Mouse (Mus musculus): ENCODE measurements around the gene Pitpnm2.
A peak's percentile ranks its signal among the peaks of the same experiment; 100 is the strongest.

The Pitpnm2 gene

DNA sequence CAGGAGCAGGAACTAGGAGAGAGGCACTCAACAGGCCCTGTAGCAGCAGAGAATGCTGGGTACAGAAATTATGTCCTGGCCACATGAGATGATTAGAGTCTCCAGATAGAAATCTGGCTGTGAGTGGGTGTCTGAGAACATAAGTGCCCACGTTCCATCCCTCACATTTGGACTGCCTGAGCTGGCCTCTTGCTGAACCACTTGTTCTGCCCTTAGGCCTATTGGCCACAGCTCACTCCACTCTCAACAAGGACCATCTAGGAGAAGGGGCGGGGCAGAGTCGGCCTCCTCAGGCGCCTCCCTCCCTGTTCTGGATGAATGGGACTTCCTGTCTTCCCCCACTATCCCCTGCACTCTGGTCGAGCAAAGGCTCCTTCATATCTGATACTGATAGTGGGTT lies 100.5 kb downstream of the Pitpnm2 start:
- no peak for DNase-seq (ENCODE audit: low read depth, low spot score)

DNA sequence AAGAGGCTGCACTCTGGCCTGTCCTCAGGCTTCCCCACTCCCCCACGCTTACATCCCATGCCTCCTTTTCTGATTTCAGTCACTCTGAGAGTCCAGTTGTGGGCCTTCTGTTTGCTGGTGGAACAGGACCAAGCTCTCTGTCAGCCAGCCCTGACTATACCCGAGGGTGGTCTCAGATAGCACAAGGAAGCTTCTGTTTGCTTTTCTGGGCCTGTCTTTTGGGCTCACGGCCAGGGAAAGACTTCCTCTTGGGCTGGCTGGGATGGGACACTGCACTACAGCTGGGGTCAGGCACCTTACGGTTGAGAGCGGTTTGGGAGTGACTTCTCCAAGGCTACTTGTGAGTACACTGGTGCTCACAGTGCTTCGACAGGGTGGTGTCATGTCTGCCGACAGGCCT lies 111.5 kb downstream of the Pitpnm2 start:
- no peak for DNase-seq (ENCODE audit: low read depth, low spot score)

DNA sequence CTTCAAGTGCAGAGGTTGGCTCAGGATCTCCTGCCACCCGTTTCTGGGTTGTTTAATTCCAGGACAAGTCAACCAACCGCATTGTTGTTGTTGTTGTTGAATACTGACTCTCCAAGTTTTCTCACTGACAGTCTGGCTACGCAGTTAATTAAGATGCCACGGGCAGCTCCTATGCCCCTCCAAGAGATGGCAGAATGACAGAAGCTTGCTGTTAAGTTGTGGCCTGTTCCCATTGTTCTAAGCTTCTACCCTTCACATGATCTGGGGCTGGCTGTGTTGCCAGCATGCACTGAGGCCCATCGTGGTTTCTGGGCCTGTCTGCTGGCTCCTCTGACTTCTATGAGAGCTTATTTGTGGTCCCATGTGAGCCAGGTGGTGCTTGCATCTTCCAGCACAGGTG lies 115.3 kb downstream of the Pitpnm2 start:
- DNase-seq (ENCODE audit: low read depth, low spot score), result no peak

DNA sequence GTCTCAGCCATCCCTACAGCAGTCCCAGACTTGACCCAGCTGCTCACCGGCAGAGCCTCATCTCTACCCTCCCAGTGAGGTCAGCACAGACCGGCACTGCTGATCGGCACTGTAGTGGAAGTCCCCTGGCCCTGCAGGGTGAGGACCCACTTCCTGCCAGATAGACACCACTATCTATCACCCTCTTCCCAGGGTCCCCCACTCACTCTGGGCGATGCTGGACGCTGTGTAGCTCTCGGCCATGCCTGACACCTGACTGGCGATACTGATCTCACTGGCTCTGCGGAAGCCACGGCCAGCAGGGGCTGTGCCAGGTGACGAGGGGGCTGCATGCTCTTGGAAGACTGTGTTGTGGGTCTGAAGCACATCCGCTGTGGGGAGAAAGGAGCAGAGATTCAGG lies 124.5 kb downstream of the Pitpnm2 start:
- no peak for DNase-seq (ENCODE audit: low read depth, low spot score)

DNA sequence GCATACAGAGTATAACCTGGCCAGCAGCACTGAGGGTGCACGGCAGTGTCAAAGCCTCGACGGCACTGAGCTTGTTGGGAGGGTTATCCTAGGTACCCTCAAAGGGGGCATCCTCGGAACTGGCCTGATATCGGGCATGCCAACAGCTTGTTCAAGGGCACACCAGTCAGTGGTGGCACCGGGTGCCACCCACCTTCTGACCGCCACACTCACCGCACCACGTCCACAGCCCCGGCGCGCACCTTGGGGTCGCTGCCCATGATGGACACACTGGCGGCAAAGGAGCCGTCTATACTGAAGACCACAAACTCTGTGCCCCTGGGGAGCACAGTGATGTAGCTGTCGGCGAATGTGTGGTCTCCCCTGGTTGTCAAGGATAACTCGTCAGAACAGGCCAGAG lies 127.2 kb downstream of the Pitpnm2 start:
- DNase-seq (ENCODE audit: low read depth, low spot score), result no peak

DNA sequence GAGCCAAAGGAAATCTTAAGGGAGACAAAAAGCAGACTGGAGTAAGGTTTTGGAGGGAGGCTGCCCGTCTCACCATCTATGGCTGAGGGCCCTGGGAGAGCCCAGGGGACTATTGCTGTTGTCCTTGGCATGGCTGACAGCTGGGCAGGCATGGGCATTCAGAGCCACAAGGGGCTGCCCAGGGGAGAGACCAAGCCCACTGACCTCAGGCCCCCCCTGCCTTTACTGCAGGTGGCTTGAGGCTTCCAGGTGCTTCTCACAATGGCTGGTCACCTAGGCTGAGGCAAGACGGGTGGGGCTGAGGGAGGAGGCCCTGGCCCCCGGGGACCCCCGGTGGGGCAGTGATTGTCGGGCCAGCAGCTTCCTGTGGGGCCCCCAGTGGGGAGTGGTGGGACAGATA lies 130.4 kb downstream of the Pitpnm2 start:
- no peak for DNase-seq (ENCODE audit: low read depth, low spot score)

DNA sequence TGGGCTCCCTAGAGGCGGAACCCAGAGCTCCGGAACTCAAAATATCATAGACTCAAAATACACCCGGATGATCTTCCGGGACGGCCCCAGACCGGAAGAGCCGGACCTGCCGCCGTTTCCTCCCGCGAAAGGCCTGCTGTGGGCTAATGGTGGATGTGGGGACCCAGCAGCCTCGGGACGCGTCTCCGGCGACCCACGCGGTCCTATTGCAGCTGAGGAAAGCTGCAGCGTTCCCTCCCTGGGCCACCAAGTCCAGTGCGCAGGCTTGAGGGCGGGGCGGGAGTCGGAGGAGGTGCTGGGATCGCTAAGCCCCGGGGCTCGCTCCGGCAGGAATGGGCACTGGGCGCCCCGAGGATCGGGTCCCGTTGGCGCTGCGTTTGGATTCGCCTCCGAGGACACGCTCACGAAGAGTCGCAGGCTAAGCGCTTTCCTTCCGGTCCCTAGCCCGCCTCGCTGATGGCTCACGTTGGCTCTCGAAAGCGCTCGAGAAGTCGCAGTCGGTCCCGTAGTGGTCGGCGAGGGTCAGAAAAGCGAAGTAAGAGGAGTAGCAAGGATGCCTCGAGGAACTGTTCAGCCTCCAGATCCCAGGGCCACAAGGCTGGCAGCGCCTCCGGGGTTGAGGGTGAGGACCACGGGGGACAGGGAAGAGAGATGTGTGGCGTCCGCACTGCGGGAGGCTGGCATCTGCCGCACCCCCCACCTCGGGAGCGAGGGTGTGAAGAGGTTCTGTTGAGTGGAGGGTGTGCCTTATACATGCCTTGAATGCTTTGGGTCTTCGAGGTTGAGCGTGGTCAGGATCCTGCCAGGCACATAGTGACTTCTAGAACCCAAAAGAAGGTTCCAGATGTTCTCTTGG lies 133.3 kb downstream of the Pitpnm2 start, which contains the start of gene Arl6ip4:
TSS of gene Arl6ip4 (plus strand) at position 100 of the 856 bp plus-strand sequence.
- peak; percentile 84 for DNase-seq (ENCODE audit: low read depth, low spot score)

DNA sequence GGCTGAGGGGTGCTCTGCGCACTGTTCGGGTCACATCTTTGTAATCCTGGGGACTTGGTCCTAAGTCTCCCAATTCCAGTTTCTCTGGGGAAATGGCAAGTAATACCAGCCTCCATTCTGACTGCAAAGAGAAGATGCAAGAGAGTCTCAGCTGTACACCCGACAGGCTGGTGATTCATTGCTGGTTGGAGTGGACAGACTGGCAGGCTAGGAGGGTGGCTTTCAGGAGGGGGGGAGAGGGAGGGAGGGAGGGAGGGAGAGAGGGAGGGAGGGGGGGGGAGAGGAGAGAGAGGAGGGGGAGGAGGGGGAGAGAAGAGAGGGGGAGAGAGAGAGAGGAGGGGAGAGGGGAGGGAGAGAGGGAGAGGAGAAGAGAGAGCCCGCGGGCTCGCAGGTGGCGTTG lies 134.0 kb downstream of the Pitpnm2 start:
- DNase-seq (ENCODE audit: low read depth, low spot score), result no peak

DNA sequence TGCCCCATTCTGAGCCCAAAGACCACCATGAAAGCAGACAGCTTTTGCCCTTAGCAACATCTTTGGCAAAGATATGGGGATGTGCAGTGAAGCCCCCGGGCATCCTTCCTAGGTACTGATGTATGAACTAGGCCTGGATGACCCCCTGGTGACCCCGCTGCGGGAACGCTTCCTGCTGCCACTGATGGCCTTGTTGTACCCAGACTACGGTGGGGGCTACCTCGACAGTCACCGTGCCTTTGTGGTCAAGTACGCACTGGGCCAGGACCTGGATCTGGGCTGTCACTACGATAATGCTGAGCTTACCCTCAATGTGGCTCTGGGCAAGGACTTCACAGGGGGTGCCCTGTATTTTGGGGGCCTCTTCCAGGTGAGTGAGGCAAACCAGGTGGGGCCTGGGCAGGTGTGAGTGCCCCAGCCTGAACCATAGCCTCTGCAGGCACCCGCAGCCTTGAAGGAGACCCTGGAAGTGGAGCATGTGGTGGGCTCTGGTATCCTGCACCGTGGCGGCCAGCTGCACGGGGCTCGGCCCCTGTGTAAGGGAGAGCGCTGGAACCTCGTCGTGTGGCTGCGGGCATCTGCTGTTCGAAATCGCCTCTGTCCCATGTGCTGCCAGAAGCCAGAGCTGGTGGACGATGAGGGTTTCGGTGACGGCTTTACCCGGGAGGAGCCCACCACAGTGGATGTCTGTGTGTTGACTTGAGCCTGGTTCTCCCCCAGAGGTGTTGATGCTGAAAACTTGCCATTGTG lies 135.1 kb downstream of the Pitpnm2 start:
- DNase-seq (ENCODE audit: low read depth, low spot score), result no peak

DNA sequence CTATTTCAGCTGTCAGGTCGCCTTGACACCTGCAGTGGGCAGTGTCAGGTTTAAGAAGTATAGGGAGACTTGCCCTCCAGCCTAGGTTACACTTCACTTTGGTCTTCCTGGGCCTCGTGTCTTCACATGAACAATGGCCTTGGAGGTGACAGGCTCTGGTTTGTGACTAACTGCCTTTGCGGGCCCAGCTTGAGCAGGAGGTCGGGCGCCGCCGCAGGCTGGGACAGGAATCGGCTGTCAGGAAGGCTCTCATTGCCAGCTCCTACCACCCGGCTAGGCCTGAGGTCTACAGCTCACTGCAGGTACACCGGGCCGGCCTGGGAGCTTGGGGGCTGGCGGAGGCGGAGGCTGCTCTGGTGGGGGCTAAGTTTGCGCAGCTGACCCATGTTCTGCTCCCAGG lies 136.5 kb downstream of the Pitpnm2 start:
- peak; percentile 52 for DNase-seq (ENCODE audit: low read depth, low spot score)

DNA sequence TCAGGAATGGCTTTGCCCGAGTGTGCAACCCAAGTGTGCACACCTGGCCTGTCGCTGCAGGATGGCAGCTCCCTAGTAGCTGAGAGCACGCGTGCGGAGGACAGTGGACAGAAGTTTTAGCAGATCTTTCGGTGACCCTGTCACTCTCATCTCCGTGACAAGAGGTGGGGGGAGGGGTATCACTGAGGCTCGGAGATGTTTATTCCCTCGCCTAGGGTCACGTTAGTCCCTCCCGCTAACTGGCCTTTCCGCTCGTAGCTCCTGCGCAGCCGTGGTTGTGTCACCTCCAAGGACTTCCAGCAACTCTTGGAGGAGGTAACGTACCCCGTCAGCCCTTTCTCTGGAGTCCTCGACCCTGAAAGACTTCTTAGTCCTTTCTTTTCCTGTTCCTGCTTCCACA lies 137.0 kb downstream of the Pitpnm2 start:
- no peak for DNase-seq (ENCODE audit: low read depth, low spot score)

DNA sequence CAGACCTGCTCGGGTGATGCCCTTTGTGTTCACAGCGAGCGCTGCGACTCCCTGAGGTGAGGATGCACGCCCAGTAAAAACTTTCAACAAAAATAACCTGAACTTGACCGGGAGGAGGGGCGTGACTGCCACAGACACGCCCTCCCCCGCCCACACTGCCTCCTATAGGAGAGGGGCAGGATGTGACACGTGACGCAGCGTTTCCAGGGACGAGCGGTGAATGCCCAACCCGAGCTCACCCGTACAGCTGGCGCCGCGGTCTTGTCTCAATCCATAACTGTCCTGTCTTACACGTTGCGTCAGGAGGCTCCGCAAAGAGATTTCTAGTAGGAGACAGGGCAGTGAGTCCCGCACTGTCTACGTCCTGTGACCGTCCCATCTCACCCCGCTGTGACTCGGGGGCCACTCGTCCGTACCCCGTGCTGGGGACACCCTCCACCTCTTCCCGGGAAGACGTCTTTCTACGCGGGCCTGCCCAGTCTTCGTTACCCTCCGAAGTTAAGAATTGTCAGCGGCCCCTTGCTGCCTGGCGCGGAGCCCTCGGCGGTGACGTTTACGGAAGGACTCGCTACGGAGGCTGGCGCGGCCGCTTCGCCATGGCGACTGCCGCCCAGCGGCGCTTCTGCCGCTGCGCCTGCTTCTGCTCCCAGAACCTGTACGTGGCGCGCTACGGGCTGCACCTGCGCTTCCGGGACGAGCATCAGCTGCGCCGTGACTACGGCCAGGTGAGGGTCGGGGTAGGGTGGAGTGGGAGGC lies 137.6 kb downstream of the Pitpnm2 start, which contains the start of gene Ogfod2:
TSS of gene Ogfod2 (plus strand) at position 556 of the 756 bp plus-strand sequence.
- DNase-seq (ENCODE audit: low read depth, low spot score), result peak; percentile 95

DNA sequence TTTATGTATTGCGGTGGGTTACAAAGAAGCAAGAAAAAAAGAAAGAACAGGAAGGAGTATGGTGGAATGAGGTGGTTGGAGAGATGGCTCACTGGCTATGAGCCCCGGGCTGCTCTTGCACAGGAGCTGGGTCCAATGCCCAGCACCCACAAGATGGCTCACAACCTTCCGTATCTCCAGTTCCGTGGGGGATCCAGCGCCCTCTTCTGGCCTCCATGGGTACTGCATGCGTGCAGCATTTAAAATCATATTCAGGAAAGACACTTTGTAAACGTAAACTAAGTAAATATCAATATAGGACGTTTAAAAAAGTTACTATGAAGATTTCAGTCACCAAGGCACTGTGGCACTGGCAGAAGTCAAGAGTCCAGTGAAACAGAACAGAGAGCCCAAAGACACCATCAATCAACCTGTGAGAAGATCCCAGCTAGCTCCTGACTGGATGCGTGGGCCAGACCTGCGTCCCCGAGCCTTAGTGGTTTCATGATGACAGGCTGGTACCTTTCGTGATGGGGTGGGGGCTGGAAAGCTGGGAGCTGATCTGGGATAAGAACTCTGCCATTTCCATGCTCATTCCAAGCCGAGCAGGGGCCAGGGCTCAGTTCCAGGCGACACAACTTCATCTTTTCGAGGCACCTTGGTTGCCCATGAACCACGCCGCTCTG lies 138.4 kb downstream of the Pitpnm2 start:
- no peak for DNase-seq (ENCODE audit: low read depth, low spot score)

DNA sequence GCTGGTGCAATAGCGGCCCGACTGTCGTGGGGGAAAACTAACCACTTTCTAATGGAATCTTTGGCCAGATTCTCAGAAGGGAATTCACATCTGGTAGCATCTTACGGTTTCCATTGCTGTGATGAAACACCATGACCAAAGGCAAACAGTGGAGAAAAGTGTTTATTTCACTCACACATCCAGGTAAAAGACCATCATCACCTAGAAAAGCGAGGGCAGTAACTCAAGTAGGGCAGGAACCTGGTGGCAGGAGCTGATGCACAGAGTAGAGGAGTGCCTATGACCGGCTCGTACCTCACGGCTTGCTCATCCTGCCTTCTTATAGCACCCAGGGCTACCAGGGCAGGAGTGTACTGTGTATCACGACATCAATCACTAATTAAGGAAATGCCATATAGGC lies 146.0 kb downstream of the Pitpnm2 start:
- DNase-seq (ENCODE audit: low read depth, low spot score), result no peak

DNA sequence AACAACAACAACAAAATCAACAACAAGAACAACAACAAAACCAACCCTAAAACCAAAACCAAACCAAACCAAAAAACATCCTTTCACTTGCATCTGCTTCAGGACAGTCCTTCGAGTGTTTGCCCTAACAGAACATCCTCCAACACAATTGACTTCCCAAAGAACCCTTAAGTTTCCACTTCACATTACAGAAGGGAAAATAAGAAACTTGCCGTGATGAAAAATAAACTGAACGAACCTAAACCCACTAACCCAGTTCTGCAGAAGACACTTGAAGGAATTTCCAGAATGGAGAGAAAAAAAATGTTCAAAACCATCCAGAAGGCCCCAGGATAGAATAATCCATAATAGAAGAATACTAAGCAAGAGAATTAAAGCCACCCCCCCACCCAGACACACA lies 146.5 kb downstream of the Pitpnm2 start:
- no peak for DNase-seq (ENCODE audit: low read depth, low spot score)

DNA sequence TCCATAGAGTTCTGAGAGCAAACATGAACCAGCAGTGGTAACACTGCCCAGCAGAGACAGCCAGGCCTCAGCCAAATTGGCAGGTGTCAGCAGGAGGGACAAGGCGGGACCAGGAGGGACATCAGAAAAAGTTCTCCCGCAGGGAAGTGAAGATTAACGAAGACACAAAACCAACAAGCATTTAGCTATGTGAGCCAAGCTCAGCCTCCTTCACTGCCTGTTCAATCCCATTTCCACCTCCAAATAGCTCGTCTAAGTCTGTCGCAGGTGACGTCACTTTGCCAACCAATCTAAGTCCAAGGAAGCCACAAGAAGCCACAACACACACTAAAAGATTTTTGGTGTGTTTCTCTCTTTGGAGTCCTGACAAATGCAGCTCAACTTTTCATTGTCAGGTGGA lies 147.2 kb downstream of the Pitpnm2 start:
- DNase-seq (ENCODE audit: low read depth, low spot score), result no peak

DNA sequence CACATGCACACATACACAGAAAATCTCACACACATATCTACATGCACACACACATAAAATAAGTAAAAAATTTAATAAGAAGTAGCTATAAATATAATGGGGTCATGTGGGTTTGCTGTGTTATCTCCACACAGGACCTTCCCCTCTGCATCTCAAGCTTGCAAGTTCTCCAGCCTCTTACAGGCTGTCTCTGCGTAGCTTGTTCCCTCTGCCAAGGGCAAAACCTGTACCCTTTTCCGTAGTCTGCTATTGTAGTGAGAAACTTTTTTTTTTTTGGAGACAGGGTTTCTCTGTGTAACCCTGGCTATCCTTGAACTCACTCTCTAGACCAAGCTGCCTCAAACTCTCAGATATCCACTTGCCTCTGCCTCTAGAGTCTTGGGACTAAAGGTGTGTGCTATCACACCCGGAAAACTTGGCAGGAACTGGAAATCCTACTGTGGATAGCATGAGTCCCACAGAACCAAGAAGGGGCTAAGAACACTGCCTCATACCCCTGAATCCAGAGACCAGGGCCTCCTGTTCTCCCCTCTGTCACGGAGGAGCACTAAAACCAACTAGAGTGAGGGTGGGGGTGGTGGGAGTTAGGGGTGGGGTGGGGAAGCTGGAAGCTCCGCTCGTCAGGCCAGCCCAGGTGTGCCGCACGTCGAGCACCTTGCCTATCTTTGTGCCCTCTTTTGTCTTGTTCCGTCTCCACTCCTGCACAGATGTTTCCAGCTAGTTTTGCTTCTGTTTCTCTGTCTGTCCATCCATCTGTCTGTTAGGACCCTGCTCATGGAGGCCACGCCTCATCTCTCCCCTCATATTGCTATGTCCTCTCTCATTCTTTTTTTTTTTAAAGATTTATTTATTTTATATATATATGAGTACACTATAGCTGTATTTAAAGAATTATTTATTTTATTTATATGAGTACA lies 149.2 kb downstream of the Pitpnm2 start:
- no peak for DNase-seq (ENCODE audit: low read depth, low spot score)

DNA sequence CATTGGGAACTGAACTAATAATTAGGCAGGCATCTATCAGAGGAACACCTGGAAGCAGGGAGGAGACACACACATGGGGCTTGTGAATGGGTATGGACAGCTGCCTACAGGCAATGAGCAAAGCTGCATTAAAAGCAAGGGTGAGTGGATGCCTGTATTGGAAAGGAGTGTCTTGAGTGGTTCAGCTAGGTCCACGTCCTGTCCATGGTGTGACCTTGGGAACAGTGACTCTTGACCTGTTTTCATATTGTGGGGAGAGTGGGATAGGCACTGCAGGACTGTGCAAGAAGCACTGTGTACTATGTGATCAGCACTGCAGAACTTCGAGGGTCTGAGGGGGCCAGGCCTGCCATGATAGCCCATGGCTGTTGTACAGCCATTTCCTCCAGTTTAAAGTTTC lies 150.6 kb downstream of the Pitpnm2 start:
- no peak for DNase-seq (ENCODE audit: low read depth, low spot score)

DNA sequence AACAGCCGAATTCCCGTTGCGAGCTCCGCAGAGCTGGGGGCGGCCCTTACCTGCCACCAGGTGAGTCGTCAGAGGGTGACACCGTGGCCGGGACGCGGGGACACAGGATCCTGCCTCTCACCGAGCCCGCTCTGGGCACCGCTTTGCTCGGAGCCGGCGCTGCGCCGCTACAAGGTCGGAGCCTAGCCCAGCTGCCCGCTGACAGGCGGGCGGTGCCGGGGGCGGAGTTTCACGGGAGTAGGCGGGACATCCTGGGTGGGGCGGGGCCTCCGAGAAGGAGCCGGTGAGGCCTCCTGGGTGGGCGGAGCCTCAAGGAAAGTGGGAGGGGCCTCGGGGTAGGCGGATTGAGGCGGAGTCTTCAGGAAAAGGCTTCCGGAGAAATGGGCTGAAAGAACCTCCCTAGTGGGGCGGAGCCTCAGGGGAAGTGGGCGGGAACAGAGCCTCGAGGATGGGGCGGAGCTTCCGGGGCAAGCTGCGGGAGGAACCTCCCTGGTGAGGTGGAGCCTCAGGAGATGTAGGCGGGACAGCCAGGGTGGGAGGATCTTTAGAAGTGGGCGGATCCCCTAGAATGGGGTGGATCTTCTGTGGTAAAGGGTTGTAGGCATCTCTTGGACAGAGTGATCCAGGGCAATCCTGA lies 153.8 kb downstream of the Pitpnm2 start, which contains the start of gene Abcb9:
TSS of gene Abcb9 (minus strand) at position 203 of the 637 bp plus-strand sequence.
- peak; percentile 96 for DNase-seq (ENCODE audit: low read depth, low spot score)

DNA sequence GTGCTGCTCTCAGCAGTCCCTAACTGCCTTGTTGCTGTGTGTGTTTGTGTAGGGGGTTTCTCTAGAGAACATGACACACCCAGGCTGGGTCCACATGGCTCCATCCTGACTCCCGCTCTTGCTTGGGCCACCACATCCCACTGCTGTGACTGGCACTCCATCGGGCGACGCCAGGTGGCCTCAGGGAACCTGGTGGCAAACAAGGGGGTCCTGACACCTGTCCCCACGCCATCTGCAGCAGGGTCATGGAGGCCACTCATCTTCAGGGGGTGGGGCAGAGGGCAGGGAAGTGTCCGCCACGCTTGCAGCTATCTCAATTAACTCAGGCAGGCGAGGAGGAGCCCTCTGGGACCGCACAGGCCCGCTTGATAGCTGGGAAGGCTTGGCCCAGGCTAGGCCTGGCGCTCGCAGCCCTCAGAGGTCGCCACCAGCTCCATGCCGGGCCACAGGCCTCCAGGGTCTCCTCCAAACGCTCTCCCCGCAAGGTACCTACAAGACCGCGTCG lies 154.4 kb downstream of the Pitpnm2 start:
- DNase-seq (ENCODE audit: low read depth, low spot score), result no peak

Measured in R1 (cell line).